Mouse (Mus musculus): ENCODE measurements around the gene Mtor.
A peak's percentile ranks its signal among the peaks of the same experiment; 100 is the strongest.

Gene Mtor

DNA sequence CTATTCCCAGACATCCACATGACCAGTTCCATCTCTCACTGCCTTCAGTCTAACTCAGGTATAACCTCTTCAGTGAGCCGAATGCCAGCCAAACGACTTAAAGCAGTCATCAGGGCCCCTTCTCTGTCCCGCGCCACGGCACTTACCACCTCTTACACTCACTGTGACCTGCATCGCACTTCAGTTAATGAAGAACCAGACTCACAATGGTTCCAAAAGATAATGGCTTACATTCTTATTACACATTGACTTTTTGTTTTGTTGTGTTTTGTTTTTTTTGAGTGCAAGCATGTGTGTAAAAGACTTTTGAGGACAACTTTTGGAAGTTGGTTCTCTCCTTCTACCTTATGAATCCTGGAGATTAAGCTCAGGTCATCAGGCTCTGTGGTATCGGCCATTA, 5.8 kb upstream of the Mtor start:
- DNase-seq (ENCODE audit: low spot score in 2 of 2), result no peak

DNA sequence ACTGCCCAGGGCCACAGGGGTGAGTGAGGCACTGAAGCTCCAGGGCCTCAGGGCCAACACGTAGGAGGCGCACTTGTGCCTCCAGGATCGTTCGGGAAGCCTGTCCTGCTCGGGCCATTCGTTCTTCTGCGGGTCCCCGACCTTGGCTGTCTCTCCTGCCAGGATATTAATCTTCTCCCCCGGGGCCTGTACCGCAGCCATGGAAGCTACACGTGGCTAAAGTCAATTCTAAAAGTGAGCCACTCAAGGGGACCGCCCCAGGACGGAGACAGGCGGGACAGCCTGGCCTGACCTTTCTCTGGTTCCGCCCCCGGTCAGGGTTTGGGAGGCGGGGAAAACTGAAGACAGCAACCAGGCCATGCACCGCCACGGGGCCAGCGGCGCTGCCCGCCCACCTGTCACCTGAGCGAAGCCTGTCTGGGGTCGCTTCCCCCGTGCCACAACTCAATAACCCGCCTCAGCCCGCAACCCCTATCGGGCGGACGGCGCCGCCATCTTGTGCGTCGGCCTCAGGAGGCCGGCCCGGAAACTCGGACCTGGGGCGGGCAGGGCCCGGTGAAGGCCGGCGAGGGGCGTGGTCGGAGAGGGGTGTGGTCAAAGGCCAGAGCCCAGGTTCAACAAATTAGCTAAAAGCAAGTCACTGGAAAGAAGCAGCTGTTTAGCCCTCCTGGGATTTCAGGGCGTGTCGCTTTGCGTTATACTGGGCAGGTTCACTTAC, 4.0 kb upstream of the Mtor start, which contains the start of gene Ubiad1:
Gene Ubiad1 (minus strand): TSS at position 522 of the 718 bp plus-strand sequence.
- peak; percentile 77 to 86 for DNase-seq (ENCODE audit: low spot score in 2 of 2)

DNA sequence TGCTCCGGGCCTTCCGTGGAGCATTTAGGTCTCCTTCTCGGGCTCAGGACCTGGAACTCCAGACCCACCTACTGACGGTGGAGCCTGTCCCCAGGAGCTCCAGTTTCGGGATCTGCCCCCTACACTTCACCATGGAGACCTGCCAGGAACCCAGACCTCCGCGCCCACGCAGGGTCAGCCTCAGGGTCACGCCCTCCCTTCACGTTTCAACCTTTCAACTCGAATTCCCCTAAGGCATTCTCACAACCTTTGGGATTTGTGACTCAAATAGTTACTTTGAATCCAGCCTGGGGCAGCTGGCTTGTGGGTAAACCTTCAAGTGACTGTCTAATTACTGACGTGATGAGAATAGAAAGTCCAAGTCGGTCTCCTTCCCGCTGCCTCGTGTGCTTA, 438 bp downstream of the Mtor start:
- no peak for DNase-seq (ENCODE audit: low spot score in 2 of 2)

DNA sequence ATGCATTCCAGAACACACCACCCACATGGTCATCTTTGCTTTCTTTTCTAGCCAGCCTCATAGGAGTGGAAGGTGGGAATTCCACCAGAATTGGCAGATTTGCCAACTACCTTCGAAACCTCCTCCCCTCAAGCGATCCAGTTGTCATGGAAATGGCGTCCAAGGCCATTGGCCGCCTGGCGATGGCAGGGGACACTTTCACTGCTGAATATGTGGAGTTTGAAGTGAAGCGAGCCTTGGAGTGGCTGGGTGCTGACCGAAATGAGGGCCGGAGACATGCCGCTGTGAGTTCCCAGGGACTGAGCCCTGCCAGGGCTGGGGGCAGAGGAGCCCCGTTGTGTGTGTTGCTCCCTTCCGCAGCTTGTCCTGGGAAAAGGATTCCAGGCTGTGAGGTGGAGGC, 5.3 kb downstream of the Mtor start:
- no peak for DNase-seq (ENCODE audit: low spot score in 2 of 2)

DNA sequence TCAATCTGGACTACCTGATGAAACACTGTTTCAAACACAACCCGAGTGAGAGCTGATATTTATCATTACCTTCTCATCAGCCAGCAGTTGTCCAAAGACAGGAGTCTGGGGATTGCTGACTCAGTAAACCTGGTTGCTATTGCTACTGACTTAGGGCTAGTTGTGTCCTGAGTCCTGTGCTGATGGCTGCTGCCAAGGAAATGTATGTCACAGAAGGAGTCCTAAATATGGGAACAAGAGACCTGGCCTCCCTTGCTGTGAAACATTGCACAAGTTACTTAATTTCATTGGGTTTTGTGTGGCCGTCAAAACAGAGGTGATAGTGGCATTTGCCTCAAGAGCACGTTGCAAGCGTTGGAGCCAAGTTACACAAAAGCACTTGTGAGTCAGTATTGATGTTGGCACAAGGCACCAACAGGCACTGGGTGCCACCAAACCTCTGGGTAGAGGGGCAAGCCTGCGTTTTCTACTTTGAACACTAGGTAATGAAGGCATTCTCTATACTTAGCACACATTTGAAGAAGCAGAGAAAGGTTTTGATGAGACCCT, 7.1 kb downstream of the Mtor start:
- DNase-seq (ENCODE audit: low spot score in 2 of 2), result no peak

DNA sequence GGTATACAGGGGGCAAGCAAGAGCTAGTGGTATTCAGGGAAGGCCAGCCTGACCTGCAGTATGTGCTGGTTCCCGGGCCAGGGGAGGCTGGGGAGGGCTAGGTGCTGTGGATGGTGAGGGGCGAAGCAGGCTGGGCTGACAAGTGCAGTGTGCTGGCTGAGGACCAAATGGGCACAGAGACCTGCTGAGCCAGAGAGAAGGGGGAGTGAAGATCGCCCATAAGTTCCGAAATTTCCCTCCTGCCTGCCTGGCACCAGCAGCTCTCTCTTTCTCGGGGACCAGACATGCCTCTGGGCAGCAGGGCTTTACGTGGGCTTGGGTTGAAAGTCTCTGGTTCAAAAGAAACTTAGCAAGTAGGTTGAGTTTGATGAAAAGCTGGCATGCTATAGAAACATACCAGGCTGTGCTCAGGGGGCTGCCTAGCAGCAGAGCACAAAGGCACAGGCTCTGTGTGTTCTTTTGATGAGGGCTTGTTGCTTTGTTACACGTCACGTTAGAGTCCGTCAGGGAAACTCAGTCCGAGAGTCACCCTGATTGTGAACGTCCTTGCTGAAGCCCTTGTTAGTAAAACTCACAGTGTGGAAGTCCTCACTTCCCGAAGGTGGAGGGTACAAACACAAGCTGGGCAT, 12.4 kb downstream of the Mtor start:
- DNase-seq (ENCODE audit: low spot score in 2 of 2), result no peak

DNA sequence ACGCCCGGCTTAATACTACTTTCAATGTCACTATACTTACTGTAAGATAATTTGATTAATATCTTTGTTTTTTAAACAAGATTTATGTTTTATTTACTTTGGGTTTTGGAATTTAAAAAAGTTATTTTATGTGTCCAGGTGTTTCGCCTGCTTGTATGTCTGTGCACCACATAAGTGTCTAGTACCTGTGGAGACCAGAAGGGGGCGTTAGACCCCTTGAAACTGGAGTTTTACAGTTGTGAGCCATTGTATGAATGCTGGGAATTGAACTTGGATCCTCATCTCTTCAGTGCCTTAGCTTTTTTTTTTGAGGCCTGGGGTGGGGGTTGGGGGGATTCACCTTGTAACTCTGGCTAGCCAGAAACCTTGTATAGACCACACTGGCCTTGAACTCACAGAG, 13.4 kb downstream of the Mtor start:
- DNase-seq (ENCODE audit: low spot score in 2 of 2), result no peak

DNA sequence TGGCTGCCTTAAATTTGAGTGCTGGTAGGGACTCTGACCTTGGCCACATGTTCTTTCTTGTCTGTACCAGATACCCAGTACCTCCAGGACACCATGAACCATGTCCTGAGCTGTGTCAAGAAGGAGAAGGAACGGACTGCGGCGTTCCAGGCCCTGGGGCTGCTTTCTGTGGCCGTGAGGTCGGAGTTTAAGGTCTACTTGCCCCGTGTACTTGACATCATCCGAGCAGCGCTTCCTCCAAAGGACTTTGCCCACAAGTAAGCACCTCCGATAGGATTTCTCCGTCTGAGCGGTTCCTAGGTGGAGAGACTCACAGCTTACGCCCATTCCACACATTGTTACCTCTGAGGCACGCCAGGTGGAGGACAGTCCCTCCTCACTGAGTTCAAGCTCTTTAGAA, 14.3 kb downstream of the Mtor start:
- no peak for DNase-seq (ENCODE audit: low spot score in 2 of 2)

DNA sequence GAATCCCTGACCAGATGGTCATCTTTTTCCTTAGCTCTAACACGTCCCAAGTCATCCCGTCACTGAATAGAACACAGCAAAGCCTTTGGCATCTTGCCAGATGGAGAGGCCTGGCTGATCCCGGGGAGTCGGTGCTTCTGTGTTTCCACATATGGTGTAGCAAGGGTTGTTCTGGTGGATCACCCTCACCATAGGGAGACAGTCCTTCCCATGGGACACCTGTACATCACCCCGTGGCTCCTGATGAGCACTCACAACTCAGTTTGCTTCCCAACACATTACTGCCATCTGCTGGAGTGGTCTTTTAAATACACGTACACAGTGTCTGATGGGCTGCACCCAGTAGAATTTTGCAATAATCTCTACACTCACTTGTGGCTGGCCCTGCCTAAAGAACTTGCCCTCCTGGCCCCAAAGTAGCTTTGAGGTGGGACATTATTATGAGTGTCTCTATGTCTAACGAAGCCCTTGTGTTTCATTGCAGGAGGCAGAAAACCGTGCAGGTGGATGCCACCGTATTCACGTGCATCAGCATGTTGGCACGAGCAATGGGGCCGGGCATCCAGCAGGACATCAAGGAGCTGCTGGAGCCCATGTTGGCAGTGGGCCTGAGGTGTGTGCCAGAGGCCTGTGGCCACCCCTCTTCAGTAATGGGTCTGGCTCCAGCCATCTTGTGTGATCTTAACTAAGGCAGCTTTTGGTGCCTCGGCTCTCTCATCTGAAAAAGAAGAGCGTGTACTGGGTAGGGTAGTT, 15.0 kb downstream of the Mtor start:
- no peak for DNase-seq (ENCODE audit: low spot score in 2 of 2)

DNA sequence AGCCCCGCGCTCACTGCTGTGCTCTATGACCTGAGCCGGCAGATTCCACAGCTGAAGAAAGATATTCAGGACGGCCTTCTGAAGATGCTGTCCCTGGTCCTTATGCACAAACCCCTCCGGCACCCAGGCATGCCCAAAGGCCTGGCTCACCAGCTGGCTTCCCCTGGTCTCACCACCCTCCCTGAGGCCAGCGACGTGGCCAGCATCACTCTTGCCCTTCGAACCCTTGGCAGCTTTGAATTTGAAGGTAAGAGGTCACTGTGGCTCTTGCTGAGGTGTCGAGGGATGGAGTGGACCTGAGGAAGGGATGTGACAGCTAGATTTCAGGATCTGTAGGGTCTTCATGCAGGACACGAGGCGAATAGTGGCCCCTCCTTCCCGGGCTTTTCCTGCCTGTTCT, 15.9 kb downstream of the Mtor start:
- DNase-seq (ENCODE audit: low spot score in 2 of 2), result no peak

DNA sequence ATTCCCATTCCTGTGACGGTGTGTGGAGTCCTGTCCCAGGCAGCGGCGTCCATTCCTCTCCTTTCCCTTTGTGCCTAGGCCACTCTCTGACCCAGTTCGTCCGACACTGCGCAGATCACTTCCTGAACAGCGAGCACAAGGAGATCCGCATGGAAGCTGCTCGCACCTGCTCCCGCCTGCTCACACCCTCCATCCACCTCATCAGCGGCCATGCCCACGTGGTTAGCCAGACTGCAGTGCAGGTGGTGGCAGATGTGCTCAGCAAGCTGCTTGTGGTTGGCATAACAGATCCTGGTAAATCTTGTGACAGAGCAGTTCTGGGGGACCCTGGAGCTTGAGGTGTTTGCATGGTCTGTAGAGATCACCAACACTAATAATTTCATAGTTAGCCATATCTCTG, 16.5 kb downstream of the Mtor start:
- DNase-seq (ENCODE audit: low spot score in 2 of 2), result no peak

DNA sequence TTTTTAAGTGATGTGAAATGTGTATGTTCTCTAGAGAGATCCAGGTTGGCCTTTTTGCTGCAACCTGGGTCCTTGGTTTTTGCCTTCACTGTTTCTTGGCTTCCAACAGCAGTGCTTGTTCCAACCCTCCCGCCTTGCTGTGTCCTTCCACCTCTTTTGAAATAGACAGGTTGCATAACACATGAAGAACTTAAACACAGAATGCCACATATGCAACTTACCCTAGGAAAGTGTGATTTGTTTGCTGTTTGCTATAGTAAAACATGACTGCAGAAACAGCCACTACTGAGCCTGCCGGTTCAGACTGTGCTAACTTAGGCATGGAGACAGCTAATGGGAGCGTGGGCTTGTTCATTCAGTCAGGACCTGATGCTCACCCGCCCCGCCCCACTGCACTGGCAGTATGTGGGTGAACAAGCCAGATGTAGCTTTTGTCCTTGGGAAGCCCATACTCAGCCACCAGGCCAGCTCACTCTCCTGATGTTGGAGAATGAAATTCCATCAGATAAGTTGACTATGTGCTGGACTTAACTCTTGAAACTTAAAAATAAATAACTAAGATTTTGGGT, 18.2 kb downstream of the Mtor start:
- DNase-seq (ENCODE audit: low spot score in 2 of 2), result no peak

DNA sequence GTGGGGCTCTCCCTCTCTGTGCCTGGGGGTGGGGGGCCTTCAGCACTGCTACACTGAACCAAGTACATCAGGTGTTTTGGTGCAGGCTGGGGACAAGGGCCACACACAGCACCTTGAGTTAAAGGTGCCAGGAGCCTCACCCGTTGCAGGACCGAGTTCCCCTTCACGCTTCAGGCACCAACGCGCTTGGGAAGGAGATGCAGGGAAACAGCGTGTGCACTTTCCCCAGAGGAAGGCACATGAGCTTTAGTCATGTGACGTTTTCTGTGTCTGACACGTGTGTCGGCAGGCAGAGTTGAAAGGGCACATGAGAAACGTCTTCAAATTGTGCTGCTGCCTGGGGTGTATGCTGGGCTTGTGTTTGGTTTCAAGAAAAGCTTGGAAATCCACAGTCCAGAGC, 20.0 kb downstream of the Mtor start:
- DNase-seq (ENCODE audit: low spot score in 2 of 2), result no peak

DNA sequence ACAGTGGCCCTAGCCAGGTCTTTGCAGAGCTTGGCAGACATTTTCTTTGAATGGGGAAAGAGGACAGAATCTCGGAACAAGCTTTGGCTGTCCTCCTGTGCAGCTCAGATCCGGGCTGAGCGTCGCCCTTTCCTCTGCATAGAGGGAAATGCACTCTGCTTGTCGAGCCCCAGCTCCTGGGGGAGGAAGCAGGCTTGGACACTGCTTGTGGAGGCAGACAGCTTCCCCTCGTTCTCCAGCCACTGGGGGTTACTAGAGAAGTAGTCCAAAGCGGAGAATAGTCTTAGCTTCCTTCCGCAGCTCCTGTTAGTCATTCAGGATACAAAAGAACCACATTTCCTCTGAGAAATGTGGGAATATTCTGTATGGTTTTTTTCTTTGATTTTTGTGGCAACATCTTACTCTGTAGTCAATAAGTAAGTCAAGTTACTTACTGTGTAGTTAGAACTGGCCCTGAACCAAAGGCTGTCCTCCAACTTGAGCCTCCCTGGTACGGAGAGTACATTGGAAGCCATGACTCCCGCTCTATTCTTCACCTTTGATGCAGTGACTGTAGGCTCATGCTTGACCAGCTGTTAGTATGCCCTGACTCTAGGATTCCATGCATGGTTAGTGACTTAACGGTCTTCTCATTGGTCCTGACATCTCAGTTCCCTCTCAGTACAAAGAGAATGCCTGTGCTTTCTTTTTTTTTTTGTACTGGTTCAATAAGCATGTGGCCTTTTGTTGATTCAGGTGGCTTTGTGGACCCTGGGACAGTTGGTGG, 21.3 kb downstream of the Mtor start:
- DNase-seq (ENCODE audit: low spot score in 2 of 2), result no peak

DNA sequence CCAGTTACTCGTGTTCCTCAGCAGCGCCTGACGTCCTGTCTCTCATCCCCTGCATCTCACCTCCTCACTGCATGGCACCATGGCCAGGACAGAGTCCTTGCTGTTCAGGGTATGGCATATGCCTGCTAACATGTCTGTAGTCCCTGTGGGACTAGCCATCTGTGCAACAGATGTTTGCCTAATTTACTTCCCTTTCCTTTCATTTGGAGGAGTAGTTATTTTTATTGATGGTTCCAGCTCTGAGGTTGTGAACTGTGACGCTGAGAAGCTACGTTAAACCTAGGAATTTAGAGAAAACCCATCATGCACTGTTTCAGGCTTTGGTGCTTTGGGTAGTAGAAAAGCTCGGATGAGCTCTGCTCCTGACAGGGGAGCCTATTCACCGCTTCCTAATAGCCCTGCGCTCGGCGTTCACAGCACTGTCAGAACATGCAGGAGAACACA, 23.0 kb downstream of the Mtor start:
- DNase-seq (ENCODE audit: low spot score in 2 of 2), result no peak

DNA sequence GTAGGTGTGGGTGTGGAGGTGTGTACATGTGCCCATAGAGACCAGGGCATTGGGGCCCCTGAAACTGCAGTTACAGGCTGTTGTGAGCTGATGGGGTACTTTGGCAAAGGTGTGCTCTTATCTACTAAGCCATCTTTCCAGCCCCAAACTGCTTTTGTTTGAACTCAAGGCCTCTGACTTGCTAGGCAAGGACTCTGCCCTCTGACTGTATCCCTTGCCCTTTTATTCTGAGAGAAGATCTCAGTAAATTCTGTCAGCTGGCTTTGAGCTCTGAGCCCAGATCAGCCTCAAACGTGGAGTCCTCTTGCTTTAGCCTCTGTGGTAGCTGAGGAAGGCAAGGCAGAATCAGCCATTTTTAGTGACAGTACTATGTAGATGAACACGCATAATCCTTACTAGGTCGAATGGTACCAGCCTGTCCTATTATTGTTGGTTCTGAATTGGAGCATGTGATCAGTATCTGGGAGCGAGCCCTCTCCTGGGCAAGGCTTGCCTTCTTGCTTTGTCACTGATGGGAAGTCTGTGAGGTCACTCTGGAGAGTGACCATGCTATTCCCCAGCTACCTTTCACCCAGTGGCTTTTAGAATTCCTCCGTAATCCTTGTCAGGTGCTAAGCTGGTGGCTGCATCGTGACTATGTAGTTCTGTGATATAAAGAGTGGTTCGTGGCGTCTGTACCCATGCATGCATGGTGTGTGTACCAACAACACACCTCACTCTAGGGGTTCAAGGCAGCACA, 24.2 kb downstream of the Mtor start:
- DNase-seq (ENCODE audit: low spot score in 2 of 2), result no peak

DNA sequence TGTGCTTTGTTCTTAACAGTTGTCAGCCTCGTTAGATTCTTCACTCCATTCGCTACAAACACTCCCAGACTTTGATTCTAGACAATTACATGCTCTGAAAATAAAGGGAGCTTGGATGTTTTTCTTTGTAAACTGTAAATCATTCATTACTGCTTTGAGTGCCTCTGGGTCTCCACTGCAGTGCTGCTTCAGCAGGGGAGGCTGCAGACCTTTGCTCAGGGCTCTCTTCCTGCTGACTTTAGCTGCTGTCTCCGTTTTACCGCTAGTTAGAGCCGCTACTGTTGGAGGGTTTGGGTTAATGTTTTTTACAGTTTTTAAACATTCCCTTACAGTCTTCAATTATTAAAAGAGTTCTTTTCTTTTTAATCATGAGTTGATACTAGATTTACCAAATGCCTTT, 25.1 kb downstream of the Mtor start:
- no peak for DNase-seq (ENCODE audit: low spot score in 2 of 2)

DNA sequence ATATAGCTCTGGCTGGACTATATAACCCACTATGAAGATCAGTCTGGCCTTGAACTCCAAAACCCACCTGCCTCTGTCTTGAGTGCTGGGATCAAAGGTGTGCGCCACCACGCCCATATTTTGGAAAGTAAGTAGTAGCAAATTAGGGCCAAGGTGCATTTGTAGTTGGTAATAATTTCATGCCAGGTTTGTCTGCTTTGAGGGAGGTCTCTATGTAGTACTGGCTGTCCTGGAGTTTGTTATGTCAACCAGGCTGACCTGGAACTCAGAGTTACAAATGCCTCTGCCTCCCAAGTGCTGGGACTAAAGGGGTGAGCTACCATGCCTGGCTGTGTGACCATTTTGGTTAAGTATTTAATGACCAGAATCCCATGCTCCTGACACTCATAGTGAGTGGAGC, 31.8 kb downstream of the Mtor start:
- DNase-seq (ENCODE audit: low spot score in 2 of 2), result no peak

DNA sequence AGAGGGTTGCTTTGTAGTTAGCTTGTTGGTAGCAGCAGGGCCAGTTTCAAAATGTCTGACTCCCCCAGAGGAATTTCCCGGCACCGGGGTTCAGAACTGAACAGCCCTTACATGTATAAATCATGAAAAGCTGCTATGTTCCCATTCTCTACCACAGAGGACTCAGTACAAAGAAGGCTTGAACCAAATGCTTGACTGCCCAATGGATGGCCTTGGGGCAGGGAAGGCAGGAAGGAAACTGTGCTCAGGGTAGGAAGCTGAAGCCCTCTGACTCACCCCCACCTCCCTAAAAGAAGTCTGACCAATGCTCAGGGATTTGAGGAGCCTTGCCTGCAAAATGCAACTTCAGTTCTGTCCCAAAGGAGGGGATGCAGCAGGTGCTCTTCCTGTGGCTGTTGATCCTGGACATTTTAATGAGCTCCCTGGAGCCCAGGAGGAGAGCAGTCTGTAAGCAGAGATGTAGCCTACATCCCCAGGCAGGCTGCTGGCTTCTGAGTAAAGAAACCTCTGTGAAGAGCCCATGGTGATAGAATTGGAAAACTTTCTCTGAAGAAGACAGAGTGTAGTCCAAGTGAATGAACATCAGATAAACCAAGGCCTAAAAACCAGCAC, 33.3 kb downstream of the Mtor start:
- no peak for DNase-seq (ENCODE audit: low spot score in 2 of 2)

DNA sequence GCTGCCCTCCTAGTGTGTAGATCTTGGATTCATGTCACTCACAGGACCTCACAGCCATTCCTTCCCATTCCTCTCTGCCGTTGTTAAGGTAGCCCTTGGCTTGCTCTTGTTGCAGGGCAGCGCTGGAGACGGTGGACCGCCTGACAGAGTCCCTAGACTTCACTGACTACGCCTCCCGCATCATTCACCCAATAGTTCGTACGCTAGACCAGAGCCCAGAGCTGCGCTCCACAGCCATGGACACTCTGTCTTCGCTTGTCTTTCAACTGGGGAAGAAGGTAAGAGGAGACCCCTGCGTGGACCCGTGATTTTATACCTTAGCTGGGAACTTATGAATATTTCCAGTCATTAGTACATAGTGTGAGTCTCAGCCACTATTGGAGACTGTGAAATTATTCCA, 36.1 kb downstream of the Mtor start:
- DNase-seq (ENCODE audit: low spot score in 2 of 2), result no peak
